In the genomic region with DNA sequence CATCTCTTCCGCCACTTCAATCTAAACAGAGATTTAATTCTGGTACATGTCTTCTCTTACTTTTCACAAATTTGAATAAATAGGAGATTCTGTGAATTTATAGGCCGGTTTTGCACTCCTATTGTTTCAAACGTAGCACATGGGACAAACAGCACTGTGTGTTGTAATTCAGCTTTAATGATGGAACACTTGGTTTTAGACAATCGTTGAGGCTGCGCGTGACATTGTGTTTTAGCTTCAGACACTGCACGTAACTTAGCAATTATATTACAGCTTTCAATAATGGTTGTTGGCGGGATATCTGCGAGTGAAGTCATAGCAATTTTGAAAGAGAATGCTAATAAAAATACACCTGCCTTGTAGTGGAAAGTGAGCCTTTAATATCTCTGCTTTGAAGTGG, we compare ENCODE assay signal across 13 mouse cellular contexts.
"Had no signal": no experiment of that assay in that cellular context is flagged by ENCODE, and none has a peak within 500 bp of the region (broad histone marks: within the 10 kb centered on the region; RNA-seq: fewer than 3 reads in every experiment).

No protein-coding gene starts in this region.

- H3K4me2 ChIP-seq: limb, embryonic 15.5 days; liver, embryonic 12.5 days; lung, embryonic 14.5 days; neural tube, embryonic 15.5 days had no signal

- DNase-seq: kidney, adult 8-10 months; kidney, postnatal 25 days; lung, embryonic 14.5 days; lung, postnatal 10 days; lung, postnatal 4 days; right cerebral cortex, adult 18-20 months; right cerebral cortex, postnatal 25 days; thymus, postnatal 4 days had no signal

- H3K9ac ChIP-seq: limb, embryonic 15.5 days; liver, embryonic 12.5 days; lung, embryonic 14.5 days; neural tube, embryonic 15.5 days had no signal

- H3K9me3 ChIP-seq: limb, embryonic 15.5 days; liver, embryonic 12.5 days; neural tube, embryonic 15.5 days had no signal

- H3K27me3 ChIP-seq: limb, embryonic 15.5 days; liver, embryonic 12.5 days; neural tube, embryonic 15.5 days had no signal

- H3K27ac ChIP-seq: limb, embryonic 15.5 days; liver, embryonic 12.5 days; neural tube, embryonic 15.5 days; stomach, postnatal 0 days had no signal

- ATAC-seq: liver, embryonic 12.5 days had no signal

- H3K4me3 ChIP-seq: limb, embryonic 15.5 days; liver, embryonic 12.5 days; myocyte; neural tube, embryonic 15.5 days had no signal

- H3K36me3 ChIP-seq: limb, embryonic 15.5 days; liver, embryonic 12.5 days; neural tube, embryonic 15.5 days had no signal

- H3K4me1 ChIP-seq: liver, embryonic 12.5 days; neural tube, embryonic 15.5 days had no signal
